Mouse (Mus musculus) liver, embryonic 14.5 days (tissue): ENCODE data around the gene Haao.

Source experiments
- CTCF ChIP-seq: IDR thresholded peaks from 2 replicates; pipeline ENCODE4 v1.5.1; 2016; ENCODE audit warnings: antibody characterized with exemption, low read depth, control low read depth
- EP300 ChIP-seq: IDR thresholded peaks from 2 replicates; pipeline ENCODE4 v1.6.1; 2016; ENCODE audit warnings: antibody characterized with exemption, low read depth

DNA sequence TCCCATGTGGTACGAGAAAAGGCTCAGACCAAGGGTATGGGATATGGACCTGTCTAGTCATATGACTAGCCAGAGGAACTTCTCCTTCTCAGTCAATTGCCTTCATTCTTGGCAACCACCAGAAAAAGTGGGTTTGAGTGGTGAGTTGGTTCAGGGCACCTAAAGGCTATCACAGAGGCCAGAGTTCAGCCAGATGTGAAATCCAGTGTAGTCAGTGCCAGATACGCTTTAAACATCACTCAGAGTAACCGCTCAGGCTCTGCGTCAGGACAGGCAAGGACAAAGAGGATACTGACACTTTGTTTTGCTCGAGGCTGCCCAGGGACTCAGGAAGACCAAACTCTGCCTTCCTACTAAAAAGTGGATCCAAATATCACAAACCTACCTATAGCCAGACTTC, 6.8 kb downstream of the Haao start:
- no peak for TF ChIP-seq CTCF
- no peak for TF ChIP-seq EP300
